ENCODE assay signal across 8 mouse cellular contexts in the genomic region with DNA sequence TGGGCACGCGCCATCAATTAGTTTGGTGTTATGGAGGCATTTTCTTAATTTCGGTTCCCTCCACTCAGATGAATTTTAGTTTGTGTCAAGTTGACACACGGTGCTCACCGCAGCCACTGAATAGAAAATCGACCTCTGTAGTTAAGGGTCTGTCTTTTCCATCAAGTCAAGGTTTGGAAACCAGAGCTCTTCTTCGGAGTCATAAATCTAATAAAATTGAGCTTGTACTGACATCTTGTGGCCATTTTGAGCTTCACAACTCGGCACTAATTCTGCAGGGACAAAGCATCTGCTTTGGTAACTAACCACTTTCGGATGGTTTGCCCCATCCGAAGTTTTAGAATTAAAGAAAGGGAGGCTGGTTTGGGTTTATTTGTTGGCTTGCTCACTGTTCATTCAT.
DNase-seq lines count a peak whose midpoint lies in the region; ATAC-seq and TF ChIP-seq lines count a peak whose summit lies in the region.
"Had no signal": no experiment of that assay in that cellular context is flagged by ENCODE, and none has a peak within 500 bp of the region (broad histone marks: within the 10 kb centered on the region; RNA-seq: fewer than 3 reads in every experiment).

No protein-coding gene starts in this region.

- no peaks in the 10 kb centered on the region for H3K27me3 ChIP-seq in embryonic facial prominence, embryonic 11.5 days (ENCODE audit: control insufficient read depth, insufficient read depth, low read length)
- H3K27me3 ChIP-seq in limb, embryonic 10.5 days (ENCODE audit: low read depth, poor library complexity, severe bottlenecking) = no peaks in the 10 kb centered on the region

- H3K4me1 ChIP-seq in embryonic facial prominence, embryonic 11.5 days (ENCODE audit: control insufficient read depth, insufficient read depth, low read length) = no peaks in the 10 kb centered on the region
- H3K4me1 ChIP-seq in limb, embryonic 10.5 days = no peaks in the 10 kb centered on the region
- H3K4me1 ChIP-seq: embryonic facial prominence, embryonic 13.5 days had no signal

- no peak overlapping the region for H3K27ac ChIP-seq in layer of hippocampus, adult 2 months
- no peak overlapping the region for H3K27ac ChIP-seq in embryonic facial prominence, embryonic 11.5 days (replicated peaks; ENCODE audit: low read depth, low read length)
- H3K27ac ChIP-seq in limb, embryonic 10.5 days = no peak overlapping the region
- H3K27ac ChIP-seq: embryonic facial prominence, embryonic 13.5 days had no signal

- H3K4me2 ChIP-seq in embryonic facial prominence, embryonic 11.5 days (ENCODE audit: low read depth, low read length) = no peak overlapping the region
- H3K4me2 ChIP-seq: embryonic facial prominence, embryonic 13.5 days had no signal

- ATAC-seq in embryonic facial prominence, embryonic 11.5 days (replicated peaks; ENCODE audit: insufficient number of reproducible peaks, low FRiP score, low TSS enrichment, low read depth) = no peak

- TF ChIP-seq CTCF in layer of hippocampus, adult 2 months (conservative IDR thresholded peaks at IDR 0.05) = peak; percentile 79

- no peaks in the 10 kb centered on the region for H3K9me3 ChIP-seq in embryonic facial prominence, embryonic 11.5 days (replicated peaks; ENCODE audit: control insufficient read depth, low read length)
- H3K9me3 ChIP-seq in limb, embryonic 10.5 days (replicated peaks) = no peaks in the 10 kb centered on the region
- H3K9me3 ChIP-seq: embryonic facial prominence, embryonic 13.5 days had no signal

- peak in 1 of 2 experiments; percentile 25 for DNase-seq in layer of hippocampus, adult 2 months (ENCODE audit: low spot score in 2 of 2)
- DNase-seq in layer of hippocampus, postnatal 36 days = no peak
- DNase-seq in R1 (ENCODE audit: low read depth, low spot score) = peak; percentile 52
- peak; percentile 77 for DNase-seq in embryonic facial prominence, embryonic 11.5 days (ENCODE audit: low spot score)
- DNase-seq in limb, embryonic 10.5 days (ENCODE audit: low spot score) = peak; percentile 31
- peak; percentile 22 for DNase-seq in right cerebral cortex, postnatal 4 days
- no peak for DNase-seq in urinary bladder, postnatal 14 days (ENCODE audit: low spot score)

- H3K36me3 ChIP-seq in embryonic facial prominence, embryonic 11.5 days (replicated peaks; ENCODE audit: control insufficient read depth, insufficient read depth, low read depth, low read length) = no peaks in the 10 kb centered on the region
- no peaks in the 10 kb centered on the region for H3K36me3 ChIP-seq in limb, embryonic 10.5 days
- H3K36me3 ChIP-seq: embryonic facial prominence, embryonic 13.5 days had no signal

- H3K9ac ChIP-seq in embryonic facial prominence, embryonic 11.5 days (replicated peaks; ENCODE audit: low read length) = no peak overlapping the region
- H3K9ac ChIP-seq: embryonic facial prominence, embryonic 13.5 days had no signal

- no peak overlapping the region for H3K4me3 ChIP-seq in layer of hippocampus, adult 2 months
- H3K4me3 ChIP-seq in embryonic facial prominence, embryonic 11.5 days (ENCODE audit: low read depth, low read length) = no peak overlapping the region
- no peak overlapping the region for H3K4me3 ChIP-seq in limb, embryonic 10.5 days
- H3K4me3 ChIP-seq: embryonic facial prominence, embryonic 13.5 days had no signal

- 51% methylated on average over 10 of the region's 10 CpGs for WGBS in embryonic facial prominence, embryonic 11.5 days
- WGBS in limb, embryonic 10.5 days = 46% methylated on average over 10 of the region's 10 CpGs

Comparison
In these comparisons a context has a peak if more than half of its experiments do, and no peak if none do; other contexts are left out.
1. DNase-seq: peak in R1 (single experiment), embryonic facial prominence, embryonic 11.5 days (single experiment), limb, embryonic 10.5 days (single experiment) and right cerebral cortex, postnatal 4 days (single experiment); none in layer of hippocampus, postnatal 36 days (0 of 2) and urinary bladder, postnatal 14 days (single experiment).